Mouse (Mus musculus) mesoderm, embryonic 11.5 days (tissue): ENCODE data around the gene Zfhx3.

Experiments
- DNase-seq: peaks from one replicate; pipeline ENCODE4 v3.0.0-alpha.2; 2012; ENCODE audit warnings: low read depth, low spot score

The Zfhx3 gene

GRCm38 (mm10) chr8:108698101-108698660, 755.7 kb downstream of the Zfhx3 start:
- no peak for DNase-seq

GRCm38 (mm10) chr8:108699011-108699410, 756.6 kb downstream of the Zfhx3 start:
- no peak for DNase-seq

- DNase-seq, result peak; percentile 80
These were observed 757.3 kb downstream of the Zfhx3 start for GRCm38 (mm10) chr8:108699454-108700345.

GRCm38 (mm10) chr8:108701381-108702175, 759.1 kb downstream of the Zfhx3 start:
- DNase-seq, result no peak

GRCm38 (mm10) chr8:108702201-108702600, 759.8 kb downstream of the Zfhx3 start:
- DNase-seq, result no peak

- DNase-seq, result no peak
These were observed 763.3 kb downstream of the Zfhx3 start for GRCm38 (mm10) chr8:108705751-108706150.

- DNase-seq, result no peak
These were observed 764.0 kb downstream of the Zfhx3 start for GRCm38 (mm10) chr8:108706491-108706847.

DNA sequence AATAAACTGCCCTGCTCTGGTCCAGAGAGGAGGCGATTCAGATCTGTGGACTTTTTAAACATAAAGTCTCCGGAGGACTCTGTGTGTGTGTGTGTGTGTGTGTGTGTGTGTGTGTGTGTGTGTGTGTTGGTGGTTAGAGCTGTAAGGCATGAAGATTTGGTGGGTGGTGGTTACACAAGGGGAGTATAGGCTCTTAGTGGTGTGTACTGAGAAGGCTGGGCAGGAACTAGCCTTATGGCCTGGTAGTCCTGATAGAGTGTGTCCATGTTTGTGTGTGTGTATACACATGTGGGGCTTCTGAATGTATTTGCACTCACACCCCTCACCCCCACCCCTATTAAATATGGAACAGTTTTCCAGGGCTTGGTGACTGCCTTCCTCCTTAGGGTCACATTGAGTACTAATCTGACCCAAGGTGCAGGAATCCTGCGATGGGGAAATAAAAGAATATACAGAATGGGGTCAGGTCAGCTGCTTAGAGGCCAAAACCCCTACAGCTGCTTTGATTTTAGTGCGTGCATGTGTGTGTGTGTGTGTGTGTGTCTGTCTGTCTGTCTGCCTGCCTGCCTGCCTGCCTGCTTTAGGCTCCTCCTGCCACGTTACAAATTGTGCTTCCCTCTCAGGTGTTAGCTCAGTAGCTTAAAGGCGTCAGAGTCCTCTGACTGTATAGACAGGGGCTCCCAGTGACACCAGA, 764.6 kb downstream of the Zfhx3 start:
- no peak for DNase-seq

DNA sequence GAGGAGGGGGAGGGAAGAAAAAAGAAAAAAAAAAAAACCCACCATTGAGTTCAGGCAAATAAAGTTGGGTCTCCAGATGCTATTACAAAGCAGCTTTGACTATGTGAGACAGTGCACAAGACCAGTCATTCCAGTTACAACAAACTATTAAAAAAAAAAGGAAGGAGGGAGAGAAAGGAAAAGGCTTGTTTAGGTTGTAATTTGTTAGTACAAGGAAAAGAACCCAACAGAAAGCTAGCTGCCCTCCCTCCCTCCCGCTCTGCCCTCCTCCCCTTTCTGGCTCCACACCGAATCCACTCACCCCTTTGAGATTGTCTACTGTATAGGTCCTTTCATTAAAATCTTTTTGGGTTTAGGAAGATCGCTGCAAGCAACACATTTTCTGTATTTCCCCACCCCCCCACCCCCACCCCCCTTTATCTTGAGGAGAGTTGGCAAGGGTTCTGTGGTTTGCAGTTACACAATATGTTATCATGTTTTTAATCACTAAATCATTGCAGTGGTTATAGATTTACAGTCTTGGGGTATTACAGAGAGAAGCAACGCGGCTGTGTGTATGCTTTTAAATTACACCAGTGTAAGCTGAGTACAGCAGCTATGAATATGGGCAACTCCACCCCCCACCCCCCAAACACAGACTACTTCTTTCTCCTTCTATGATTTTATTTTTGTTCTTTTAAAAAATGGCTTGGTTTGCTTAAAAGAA, 765.3 kb downstream of the Zfhx3 start:
- no peak for DNase-seq

DNA sequence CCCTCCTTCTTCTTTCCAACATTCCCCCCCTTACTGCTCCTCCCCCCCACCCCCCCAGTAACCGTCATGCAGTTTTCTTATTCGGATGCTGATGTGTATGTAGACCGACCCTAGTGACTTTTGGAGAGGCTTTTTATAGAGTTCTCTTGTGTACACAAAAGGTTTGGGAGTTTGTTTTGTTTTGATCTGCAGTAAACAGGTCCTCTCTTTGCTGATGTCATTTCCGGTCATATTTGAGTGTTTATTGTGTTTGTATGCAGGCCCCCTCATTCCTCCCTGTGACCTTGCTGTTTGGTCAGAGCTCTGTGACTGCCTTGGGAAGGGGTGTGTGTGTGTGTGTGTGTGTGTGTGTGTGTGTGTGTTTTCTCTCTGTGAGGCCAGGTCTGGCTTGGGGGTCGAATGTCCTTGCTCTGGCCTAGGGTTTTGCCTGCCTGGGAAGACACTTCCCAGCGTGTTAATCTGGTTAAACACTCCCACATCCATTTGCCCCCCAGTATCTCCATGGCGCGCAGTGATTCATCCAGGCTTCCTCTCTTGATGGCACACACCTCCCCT, 766.5 kb downstream of the Zfhx3 start:
- no peak for DNase-seq

DNA sequence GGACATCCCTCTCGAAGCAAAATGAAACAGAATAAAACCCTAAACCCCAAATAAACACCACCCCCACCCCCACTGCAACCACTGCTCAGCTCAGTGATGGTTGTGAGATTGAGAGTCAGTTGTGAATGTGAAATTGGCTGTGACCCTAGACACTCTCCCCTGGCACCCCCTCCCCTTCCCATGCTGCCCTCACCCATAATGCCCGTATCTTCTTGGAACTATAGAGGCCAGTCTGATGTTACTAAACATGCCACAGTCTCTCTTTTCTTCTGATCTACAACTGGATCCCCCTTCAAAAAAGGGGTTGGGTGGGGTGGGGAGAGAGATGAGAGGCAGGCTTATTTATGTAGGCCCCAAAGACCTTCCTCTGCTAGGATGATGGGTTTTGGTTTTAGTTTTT, 767.0 kb downstream of the Zfhx3 start:
- no peak for DNase-seq

GRCm38 (mm10) chr8:108709928-108710606, 767.6 kb downstream of the Zfhx3 start:
- DNase-seq, result no peak

GRCm38 (mm10) chr8:108710607-108711489, 768.4 kb downstream of the Zfhx3 start:
- no peak for DNase-seq

DNA sequence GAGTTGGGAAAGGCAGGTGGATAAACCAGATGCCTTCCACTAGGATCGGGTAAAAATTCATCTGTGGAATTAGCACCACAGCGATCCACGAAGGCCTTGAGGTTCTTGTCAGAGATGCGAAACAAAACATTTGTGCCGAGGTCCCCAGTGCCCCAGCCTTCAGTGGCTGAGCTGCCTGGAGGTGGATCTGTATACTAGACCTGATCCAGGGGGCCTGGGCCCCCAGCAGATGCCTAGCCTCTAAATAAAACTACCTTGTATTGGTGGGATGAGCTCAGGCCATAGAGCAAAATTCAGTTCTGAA, 769.0 kb downstream of the Zfhx3 start:
- no peak for DNase-seq

DNA sequence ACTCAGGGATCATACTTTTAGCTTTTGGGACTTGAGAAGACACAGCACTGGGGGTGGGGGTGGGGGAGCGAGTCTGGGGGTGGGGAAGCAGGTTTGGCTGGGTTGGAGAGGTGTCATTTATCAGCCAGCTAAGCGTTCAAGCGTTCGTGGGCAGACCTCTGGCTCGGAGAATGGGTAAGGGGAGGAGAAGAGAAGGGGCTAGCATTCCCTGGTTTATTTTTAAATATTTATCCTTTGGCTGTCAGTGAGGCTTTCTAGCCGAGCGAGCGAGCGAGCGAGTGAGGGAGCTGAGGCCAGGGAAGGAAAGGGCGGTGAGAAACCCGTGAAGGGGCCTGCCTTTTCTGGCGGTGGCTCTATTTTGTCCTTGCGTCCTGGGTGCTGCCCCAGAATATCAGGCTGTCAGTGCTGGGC, 769.6 kb downstream of the Zfhx3 start:
- DNase-seq, result no peak

DNA sequence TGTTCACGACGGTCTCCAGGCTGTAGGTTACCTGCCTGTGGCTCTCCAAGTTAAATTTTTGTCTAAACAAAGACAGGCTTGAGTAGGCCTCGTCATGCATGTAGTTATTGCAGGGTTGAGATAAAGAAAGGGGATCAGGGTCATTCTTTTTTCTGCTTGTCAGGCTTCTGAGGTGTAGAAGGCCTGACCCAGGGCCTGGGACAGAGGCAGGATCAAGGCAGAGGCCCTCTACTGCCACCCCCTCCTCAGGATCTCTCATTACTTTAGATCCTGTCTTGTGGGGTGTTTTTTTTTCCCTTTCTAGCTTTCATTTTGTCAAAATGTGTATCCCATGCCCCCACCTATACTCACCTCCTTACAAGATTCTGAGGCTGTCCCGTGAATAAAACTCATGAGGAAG, 770.2 kb downstream of the Zfhx3 start:
- no peak for DNase-seq

GRCm38 (mm10) chr8:108713346-108714142, 771.1 kb downstream of the Zfhx3 start:
- no peak for DNase-seq

DNA sequence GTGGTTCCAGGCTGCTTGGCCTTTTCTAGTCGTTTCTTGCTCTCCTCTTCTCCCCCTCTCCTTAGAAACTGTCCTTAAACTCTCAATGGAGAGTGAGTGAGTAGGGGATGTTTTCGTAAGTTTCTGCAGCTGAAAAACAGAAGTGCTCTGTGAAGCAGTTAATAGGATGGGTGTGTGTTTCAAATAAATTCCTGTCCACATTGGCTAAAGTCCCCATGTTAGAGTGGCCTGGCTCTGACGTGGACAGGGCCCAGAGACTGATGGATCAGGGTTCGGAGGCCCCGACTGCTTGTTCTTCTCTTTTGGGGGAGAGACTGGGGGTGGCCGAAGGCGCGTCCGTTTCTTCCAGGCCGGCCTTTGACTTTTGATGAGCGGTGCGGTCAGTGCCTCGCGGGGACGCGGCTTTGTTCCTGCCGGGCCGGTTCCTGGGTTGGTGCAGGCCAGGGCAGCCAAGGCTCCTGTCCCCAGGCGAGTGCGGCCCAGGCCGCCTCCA, 771.7 kb downstream of the Zfhx3 start:
- DNase-seq, result no peak
